Mouse (Mus musculus) megakaryocyte-erythroid progenitor cell, adult 5-6 weeks (primary cell): Measurements from ENCODE around the gene Adcy9. TPM values are rescaled to one million over a fixed set of nuclear protein-coding genes. Genes with fewer than 3 reads are reported as not detected.
A peak's percentile ranks its signal among the peaks of the same experiment; 100 is the strongest.
"Not testable (repeated sequence)": the region's sequence is repeated elsewhere in the genome, so short reads cannot be mapped to it uniquely, and the experiment has no call there.

Experiments
- ATAC-seq: replicated peaks from 2 replicates; pipeline ENCODE4 v1.8.0; 2016; ENCODE audit warnings: mild to moderate bottlenecking, inconsistent platforms; ENCODE audit not compliant: severe bottlenecking, poor library complexity, low FRiP score, low TSS enrichment
- total RNA-seq, 2 experiments: library from RNA; stranded (forward) in 1 of 2; stranded (reverse) in 1 of 2; fragments of 200-1000, 215-1000 nt in 1 of 2; fragments of >200 nt in 1 of 2; fragmentation: Nextera tagmentation in 1 of 2; gene quantifications; 2 replicates each; pipeline ENCODE4 v1.2.3; 2014 to 2017

Adcy9 gene
- total RNA-seq, 2 experiments from 2014 or later = 3.3 to 4.7 TPM

DNA sequence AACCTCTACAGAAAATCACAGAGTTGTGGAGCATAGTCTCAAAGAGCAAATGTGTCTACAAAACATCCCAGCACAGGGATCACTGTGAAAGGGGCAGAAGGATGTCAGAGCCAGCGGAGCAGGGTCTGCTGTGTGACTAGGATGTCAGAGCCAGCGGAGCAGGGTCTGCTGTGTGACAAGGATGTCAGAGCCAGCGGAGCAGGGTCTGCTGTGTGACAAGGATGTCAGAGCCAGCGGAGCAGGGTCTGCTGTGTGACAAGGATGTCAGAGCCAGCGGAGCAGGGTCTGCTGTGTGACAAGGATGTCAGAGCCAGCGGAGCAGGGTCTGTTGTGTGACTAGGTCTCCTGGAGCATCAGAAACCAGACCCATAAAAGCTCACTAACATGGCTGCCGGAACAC is 81.1 kb downstream of the Adcy9 start:
- not testable (repeated sequence) for ATAC-seq

DNA sequence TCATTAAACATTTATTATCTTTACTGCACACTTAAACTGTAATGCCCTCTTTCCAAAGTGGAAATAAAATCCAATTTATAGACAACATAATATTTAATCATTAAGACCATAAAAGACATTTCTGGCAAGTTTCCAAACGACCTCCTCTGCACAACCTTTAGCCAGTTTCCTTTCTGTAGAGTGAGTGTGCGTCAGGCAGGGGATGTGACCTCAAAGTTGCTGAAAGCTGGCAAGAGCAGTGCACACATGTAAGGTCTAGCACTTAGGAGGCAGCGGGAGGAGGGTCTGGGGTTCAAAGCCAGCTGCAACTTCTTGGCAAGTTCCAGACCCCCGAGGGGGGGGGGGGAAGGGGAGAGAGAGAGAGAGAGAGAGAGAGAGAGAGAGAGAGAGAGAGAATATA is 83.0 kb downstream of the Adcy9 start:
- no peak for ATAC-seq

GRCm38 (mm10) chr16:4333788-4334187 is 86.5 kb downstream of the Adcy9 start:
- ATAC-seq = peak; percentile 96

- ATAC-seq = 0 out of 2 replicates have a peak, but pooled peaks have one; percentile 45
These were observed 86.9 kb downstream of the Adcy9 start for GRCm38 (mm10) chr16:4333371-4333770.

DNA sequence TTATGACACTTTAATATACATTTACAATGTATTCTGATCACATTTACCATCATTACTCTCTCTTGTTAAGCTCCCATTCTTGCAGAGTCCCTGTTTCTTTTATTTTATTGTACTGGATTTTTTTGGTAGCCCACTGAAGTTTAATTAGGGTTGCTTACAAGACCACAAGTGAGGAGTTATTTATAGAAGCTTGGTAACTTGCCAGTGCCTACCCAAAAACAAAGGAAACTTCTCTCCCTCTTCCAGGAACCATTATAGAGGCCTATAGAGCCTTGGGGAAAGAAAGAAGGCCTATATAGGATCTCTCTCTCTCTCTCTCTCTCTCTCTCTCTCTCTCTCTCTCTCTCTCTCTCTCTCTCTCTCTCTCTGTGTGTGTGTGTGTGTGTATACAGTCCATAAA is 93.2 kb downstream of the Adcy9 start:
- no peak for ATAC-seq

DNA sequence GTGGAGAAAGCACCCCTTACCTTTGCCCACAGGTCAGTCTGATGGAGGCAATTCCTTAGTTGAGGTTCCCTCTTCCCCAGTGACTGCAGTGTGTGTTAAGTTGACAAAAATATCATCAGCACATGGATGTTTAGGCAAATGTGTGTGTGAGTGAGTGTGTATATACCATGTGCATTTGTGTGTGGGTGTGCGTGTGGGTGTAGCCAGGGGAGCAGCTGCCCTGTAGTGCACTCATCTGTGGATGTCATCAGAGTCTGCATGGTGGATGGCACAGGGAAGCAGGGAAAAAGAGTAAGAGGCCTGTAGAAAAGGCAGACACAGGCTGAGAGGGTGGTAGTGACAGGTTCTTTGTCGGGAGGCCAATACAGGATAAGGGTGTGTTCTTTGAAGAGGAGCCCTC is 94.5 kb downstream of the Adcy9 start:
- peak; percentile 37; the same call in 1 of the 2 replicates for ATAC-seq

GRCm38 (mm10) chr16:4324967-4325366 is 95.3 kb downstream of the Adcy9 start:
- no peak for ATAC-seq

- ATAC-seq = no peak
These were observed 99.4 kb downstream of the Adcy9 start for GRCm38 (mm10) chr16:4320856-4321255.

DNA sequence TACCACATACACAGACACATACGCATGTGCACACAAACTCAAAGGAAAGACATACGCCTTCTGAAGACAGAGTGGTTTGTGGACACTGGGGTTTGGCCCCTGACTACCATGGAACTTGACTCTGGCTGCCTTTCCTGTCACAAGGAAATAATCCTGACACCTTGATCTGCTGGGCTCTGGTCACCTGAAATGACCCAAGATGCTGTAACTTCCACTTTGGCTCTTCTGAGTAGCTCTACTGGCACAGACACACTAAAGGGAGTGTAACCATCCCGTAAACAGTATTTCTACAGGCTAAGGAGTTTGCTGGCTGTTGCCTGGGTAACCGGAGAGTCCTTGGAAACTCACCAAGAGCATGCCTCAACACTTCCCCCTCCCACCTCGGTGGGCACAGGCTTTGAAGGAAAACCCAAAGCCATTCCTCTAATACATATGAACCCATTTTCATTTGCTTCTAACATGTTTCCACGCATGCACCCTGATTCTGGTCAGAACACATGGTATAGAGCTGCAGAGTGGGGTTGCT is 102.2 kb downstream of the Adcy9 start:
- ATAC-seq = no peak

- peak; percentile 95 for ATAC-seq
These were observed 104.2 kb downstream of the Adcy9 start for GRCm38 (mm10) chr16:4316094-4316474.

- ATAC-seq = no peak
These were observed 104.8 kb downstream of the Adcy9 start for GRCm38 (mm10) chr16:4315352-4316093.

DNA sequence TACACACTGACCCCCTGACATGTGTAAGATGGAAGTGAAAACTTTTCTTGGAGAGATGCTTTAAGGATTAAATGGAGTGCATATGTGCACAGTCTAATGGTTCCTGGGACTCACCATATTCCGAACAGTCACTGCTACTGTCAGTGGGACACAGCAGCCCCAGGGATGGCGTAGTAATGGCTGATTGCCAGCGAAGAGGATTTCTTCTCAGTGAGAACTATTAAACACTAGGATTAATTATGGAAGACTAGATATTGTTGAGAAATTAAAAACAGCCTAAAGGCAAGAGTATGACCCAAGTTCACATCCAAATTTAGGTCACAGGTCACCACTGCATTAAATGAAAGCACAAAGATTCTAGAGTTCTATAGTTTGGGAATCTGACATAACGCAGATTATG is 105.4 kb downstream of the Adcy9 start:
- no peak for ATAC-seq

DNA sequence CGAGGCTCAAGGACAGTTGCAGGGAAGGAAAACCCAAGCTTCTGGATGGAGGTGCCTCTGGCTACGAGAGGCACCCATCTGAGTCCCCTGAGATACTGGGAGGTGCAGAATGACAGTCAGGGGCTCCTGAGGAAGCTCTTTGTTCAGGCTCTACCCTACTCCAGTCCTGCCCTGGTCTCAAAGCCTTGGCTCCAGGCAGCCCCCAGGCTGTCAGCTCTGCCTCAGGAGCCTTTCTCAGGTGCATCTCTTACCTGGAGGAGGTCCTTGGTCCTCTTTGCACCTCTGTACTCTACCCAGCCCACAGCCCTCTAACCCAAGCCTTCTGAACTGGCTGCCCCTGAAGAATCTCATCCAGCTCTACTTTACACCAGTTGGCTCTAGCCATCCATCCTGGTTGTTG is 108.3 kb downstream of the Adcy9 start:
- no peak for ATAC-seq

- no peak for ATAC-seq
These were observed 108.7 kb downstream of the Adcy9 start for GRCm38 (mm10) chr16:4311608-4312007.

GRCm38 (mm10) chr16:4307795-4308194 is 112.5 kb downstream of the Adcy9 start:
- ATAC-seq = no peak

DNA sequence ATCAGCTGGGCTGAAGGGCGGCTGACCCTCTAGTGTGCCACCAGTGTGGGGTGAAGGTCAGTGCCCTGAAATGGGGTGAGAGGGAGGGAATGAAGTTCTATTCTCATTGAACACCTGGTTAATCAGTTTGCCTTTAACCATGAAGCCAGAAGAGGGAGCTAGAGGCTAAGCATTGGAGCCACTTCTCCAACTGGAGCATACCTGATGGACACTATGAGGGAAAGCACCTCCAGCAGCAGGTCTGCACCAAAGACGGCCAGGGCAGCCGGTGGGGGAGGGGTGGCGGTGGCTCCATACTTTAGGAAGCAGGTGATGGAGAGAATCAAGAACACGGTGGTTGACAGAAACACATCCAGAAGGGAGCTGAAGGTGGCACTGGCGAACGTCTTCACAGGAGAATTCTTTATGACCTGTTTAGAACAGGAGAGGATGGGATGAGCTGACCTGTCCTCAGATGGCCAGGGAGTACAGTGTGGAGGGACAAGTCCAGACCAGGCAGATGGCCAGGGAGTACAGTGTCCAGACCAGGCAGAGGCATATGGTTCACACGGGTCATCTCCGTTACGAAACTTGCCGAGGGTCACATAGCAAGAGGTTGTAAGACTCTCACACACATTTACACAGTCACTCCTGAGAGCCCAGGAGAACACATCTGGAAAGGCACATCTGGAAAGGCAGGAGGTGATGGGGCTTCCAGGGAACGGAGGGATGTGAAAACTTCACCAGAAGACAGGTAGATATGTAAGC is 115.9 kb downstream of the Adcy9 start:
- 0 out of 2 replicates have a peak, but pooled peaks have one; percentile 51 for ATAC-seq

GRCm38 (mm10) chr16:4303554-4303953 is 116.7 kb downstream of the Adcy9 start:
- no peak for ATAC-seq

DNA sequence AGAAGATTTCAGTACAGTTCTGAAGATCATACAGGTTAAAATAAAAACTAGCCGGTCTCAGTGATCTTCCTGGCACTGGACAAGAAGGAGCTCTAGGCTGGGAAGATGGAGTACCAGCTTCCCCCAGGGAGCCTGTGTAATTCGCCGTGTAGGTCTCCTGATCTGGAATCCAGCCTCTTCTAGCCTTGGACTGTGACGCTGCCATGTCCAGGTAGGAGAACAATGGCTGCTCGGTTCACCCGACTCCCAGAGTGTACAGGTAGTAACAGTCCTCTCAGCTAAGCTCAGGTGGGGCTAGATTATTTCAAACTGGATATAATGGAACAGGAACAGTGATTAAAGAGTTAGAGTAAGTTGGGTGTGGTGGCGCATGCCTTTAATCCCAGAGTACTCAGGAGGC is 120.0 kb downstream of the Adcy9 start:
- ATAC-seq = no peak

DNA sequence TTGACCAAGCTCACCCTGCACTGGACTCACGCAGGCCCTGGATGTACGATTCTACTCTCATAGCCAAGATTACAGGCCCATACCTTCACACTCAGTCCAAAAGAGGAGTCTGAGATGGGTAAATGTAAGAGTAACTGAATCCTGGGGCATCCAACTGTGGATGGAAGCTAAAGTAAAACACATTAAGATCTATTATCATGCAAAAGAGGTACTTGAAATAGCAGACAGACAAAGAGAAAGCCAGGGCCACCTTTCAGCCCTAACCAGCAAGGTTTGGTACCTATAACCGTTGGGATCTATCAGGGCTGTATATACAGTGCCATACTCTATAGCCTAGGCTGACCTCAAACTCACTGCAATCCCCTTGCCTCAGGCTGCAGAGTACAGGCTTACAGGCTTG is 127.0 kb downstream of the Adcy9 start:
- no peak for ATAC-seq

- no peak for ATAC-seq
These were observed 130.8 kb downstream of the Adcy9 start for GRCm38 (mm10) chr16:4289507-4289906.

GRCm38 (mm10) chr16:4286593-4286992 is 133.7 kb downstream of the Adcy9 start:
- ATAC-seq = no peak
